Mouse (Mus musculus) neural tube, embryonic 12.5 days (tissue): Measurements from ENCODE around the gene Capn11. TPM values are rescaled to one million over a fixed set of nuclear protein-coding genes. Genes with fewer than 3 reads are reported as not detected.
A peak's percentile ranks its signal among the peaks of the same experiment; 100 is the strongest.

Experiments
- ATAC-seq: fragments of 200-750 bp; cut with Nextera tagmentation; 2 replicates; pipeline ENCODE4 v1.8.0; 2017; ENCODE audit warnings: low read depth, mild to moderate bottlenecking, moderate TSS enrichment, moderate library complexity; ENCODE audit not compliant: low FRiP score
- H3K27ac ChIP-seq: fragments of 300-500 bp; sonication (generic); 2 replicates; pipeline ENCODE4 v1.5.1; 2016
- H3K27me3 ChIP-seq: fragments of 300-500 bp; sonication (generic); replicated peaks from 2 replicates; pipeline ENCODE4 v1.6.1; 2016; ENCODE audit warnings: mild to moderate bottlenecking
- H3K36me3 ChIP-seq: fragments of 300-500 bp; sonication (generic); 2 replicates; pipeline ENCODE4 v1.6.1; 2016; ENCODE audit warnings: mild to moderate bottlenecking
- H3K4me1 ChIP-seq: fragments of 300-500 bp; sonication (generic); 2 replicates; pipeline ENCODE4 v1.6.1; 2016
- H3K4me2 ChIP-seq: fragments of 300-500 bp; sonication (generic); replicated peaks from 2 replicates; pipeline ENCODE4 v1.6.1; 2016; ENCODE audit warnings: mild to moderate bottlenecking
- H3K4me3 ChIP-seq: fragments of 300-500 bp; sonication (generic); 2 replicates; pipeline ENCODE4 v1.5.1; 2016
- H3K9ac ChIP-seq: fragments of 300-500 bp; sonication (generic); 2 replicates; pipeline ENCODE4 v1.6.1; 2016; ENCODE audit warnings: mild to moderate bottlenecking
- H3K9me3 ChIP-seq: fragments of 300-500 bp; sonication (generic); 2 replicates; pipeline ENCODE4 v1.6.1; 2016; ENCODE audit warnings: mild to moderate bottlenecking
- WGBS: fragments of 180-500 bp; shearing (Covaris S2); methylation state at CpG from one replicate; pipeline ENCODE4 v1.1.7; 2016; 5-methylcytosine and 5-hydroxymethylcytosine counted together
- polyA plus RNA-seq: library from polyadenylated mRNA; unstranded; fragments of >200 nt; fragmentation: Nextera tagmentation; extraction: Ambion mirVana; gene quantifications from 2 replicates; pipeline ENCODE4 v1.2.1, GENCODE M21; 2016

The Capn11 gene
- polyA plus RNA-seq, 1 experiment from 2014 or later: 1.1 TPM

- Histone ChIP-seq H3K36me3 (peaks cover 5% of the 10 kb centered on the region; the same call in 1 of the 2 replicates), H3K4me2 (peak overlapping the region; percentile 29), H3K27me3 (peaks cover 22% of the 10 kb centered on the region), H3K4me1 (peaks cover 47% of the 10 kb centered on the region), H3K27ac (no peak overlapping the region), H3K9me3 (no peaks in the 10 kb centered on the region), H3K9ac (0 out of 2 replicates have a peak overlapping the region, but pooled peaks have one; percentile 29), H3K4me3 (no peak overlapping the region)
- no peak for ATAC-seq
- WGBS: 64% methylated on average over 16 of the region's 16 CpGs
Measured at GRCm38 (mm10) chr17:45591701-45592605, 67.2 kb downstream of the Capn11 start.

- H3K9ac ChIP-seq: no peak overlapping the region
- no peak overlapping the region for H3K4me2 ChIP-seq
- H3K4me3 ChIP-seq: no peak overlapping the region
- peaks cover 13% of the 10 kb centered on the region for H3K27me3 ChIP-seq
- H3K27ac ChIP-seq: no peak overlapping the region
- no peaks in the 10 kb centered on the region for H3K9me3 ChIP-seq
- WGBS: 82% methylated on average over 6 of the region's 6 CpGs
- H3K36me3 ChIP-seq: peaks cover 8% of the 10 kb centered on the region; the same call in 1 of the 2 replicates
- no peak for ATAC-seq
- H3K4me1 ChIP-seq: peaks cover 35% of the 10 kb centered on the region
Measured at GRCm38 (mm10) chr17:45590410-45590809, 68.7 kb downstream of the Capn11 start.

- Histone ChIP-seq H3K4me2 (no peak overlapping the region), H3K4me3 (no peak overlapping the region), H3K27ac (no peak overlapping the region), H3K27me3 (peaks cover 9% of the 10 kb centered on the region), H3K36me3 (peaks cover 8% of the 10 kb centered on the region; the same call in 1 of the 2 replicates), H3K9me3 (no peaks in the 10 kb centered on the region), H3K4me1 (peaks cover 33% of the 10 kb centered on the region), H3K9ac (no peak overlapping the region)
- 95% methylated on average over 8 of the region's 8 CpGs for WGBS
- no peak for ATAC-seq
Measured at GRCm38 (mm10) chr17:45589844-45590243, 69.3 kb downstream of the Capn11 start.

GRCm38 (mm10) chr17:45589236-45589635, 69.9 kb downstream of the Capn11 start:
- Histone ChIP-seq H3K36me3 (peaks cover 8% of the 10 kb centered on the region; the same call in 1 of the 2 replicates), H3K9me3 (no peaks in the 10 kb centered on the region), H3K4me1 (peaks cover 33% of the 10 kb centered on the region), H3K27me3 (peaks cover 8% of the 10 kb centered on the region), H3K4me2 (no peak overlapping the region), H3K9ac (no peak overlapping the region), H3K4me3 (no peak overlapping the region), H3K27ac (no peak overlapping the region)
- ATAC-seq: no peak
- 98% methylated on average over 7 of the region's 7 CpGs for WGBS

GRCm38 (mm10) chr17:45588370-45588769, 70.8 kb downstream of the Capn11 start:
- Histone ChIP-seq H3K4me3 (no peak overlapping the region), H3K36me3 (peaks cover 8% of the 10 kb centered on the region; the same call in 1 of the 2 replicates), H3K9ac (no peak overlapping the region), H3K9me3 (no peaks in the 10 kb centered on the region), H3K4me2 (no peak overlapping the region), H3K27me3 (no peaks in the 10 kb centered on the region; the same call in 1 of the 2 replicates), H3K4me1 (peaks cover 26% of the 10 kb centered on the region), H3K27ac (no peak overlapping the region)
- 92% methylated on average over 7 of the region's 7 CpGs for WGBS
- ATAC-seq: no peak

GRCm38 (mm10) chr17:45586449-45586837, 72.7 kb downstream of the Capn11 start:
- no peaks in the 10 kb centered on the region for H3K27me3 ChIP-seq
- 97% methylated on average over 3 of the region's 3 CpGs for WGBS
- no peak overlapping the region for H3K9ac ChIP-seq
- H3K4me1 ChIP-seq: peaks cover 13% of the 10 kb centered on the region; the same call in 1 of the 2 replicates
- no peak overlapping the region for H3K4me2 ChIP-seq
- H3K4me3 ChIP-seq: no peak overlapping the region
- H3K27ac ChIP-seq: no peak overlapping the region
- ATAC-seq: no peak
- H3K9me3 ChIP-seq: no peaks in the 10 kb centered on the region
- peaks cover 8% of the 10 kb centered on the region; the same call in 1 of the 2 replicates for H3K36me3 ChIP-seq

GRCm38 (mm10) chr17:45585725-45586448, 73.2 kb downstream of the Capn11 start:
- Histone ChIP-seq H3K4me3 (no peak overlapping the region), H3K36me3 (peaks cover 8% of the 10 kb centered on the region; the same call in 1 of the 2 replicates), H3K27me3 (no peaks in the 10 kb centered on the region), H3K9ac (no peak overlapping the region), H3K4me2 (no peak overlapping the region), H3K9me3 (no peaks in the 10 kb centered on the region), H3K27ac (no peak overlapping the region), H3K4me1 (peaks cover 16% of the 10 kb centered on the region; the same call in 1 of the 2 replicates)
- WGBS: 82% methylated on average over 23 of the region's 23 CpGs
- ATAC-seq: no peak

- WGBS: 34% methylated on average over 14 of the region's 14 CpGs
- peak; percentile 48; the same call in 1 of the 2 replicates for ATAC-seq
- Histone ChIP-seq H3K4me3 (no peak overlapping the region), H3K4me2 (peak overlapping the region; percentile 18; the same call in 1 of the 2 replicates), H3K4me1 (peaks cover 16% of the 10 kb centered on the region; the same call in 1 of the 2 replicates), H3K27ac (no peak overlapping the region), H3K27me3 (no peaks in the 10 kb centered on the region), H3K9ac (0 out of 2 replicates have a peak overlapping the region, but pooled peaks have one; percentile 5), H3K36me3 (peaks cover 8% of the 10 kb centered on the region; the same call in 1 of the 2 replicates), H3K9me3 (no peaks in the 10 kb centered on the region)
Measured at GRCm38 (mm10) chr17:45584939-45585678, 74.0 kb downstream of the Capn11 start.

- H3K9me3 ChIP-seq: no peaks in the 10 kb centered on the region
- H3K27ac ChIP-seq: no peak overlapping the region
- H3K4me3 ChIP-seq: no peak overlapping the region
- H3K4me2 ChIP-seq: peak overlapping the region; percentile 18; the same call in 1 of the 2 replicates
- peak; percentile 35; the same call in 1 of the 2 replicates for ATAC-seq
- peaks cover 16% of the 10 kb centered on the region; the same call in 1 of the 2 replicates for H3K4me1 ChIP-seq
- whole genome bisulfite sequencing: 46% methylated on average over 12 of the region's 12 CpGs
- no peak overlapping the region; the same call in 1 of the 2 replicates for H3K9ac ChIP-seq
- no peaks in the 10 kb centered on the region for H3K27me3 ChIP-seq
- H3K36me3 ChIP-seq: peaks cover 8% of the 10 kb centered on the region; the same call in 1 of the 2 replicates
Measured at GRCm38 (mm10) chr17:45584096-45584896, 74.8 kb downstream of the Capn11 start.

- no peaks in the 10 kb centered on the region for H3K9me3 ChIP-seq
- no peaks in the 10 kb centered on the region for H3K27me3 ChIP-seq
- no peak overlapping the region for H3K4me2 ChIP-seq
- H3K4me3 ChIP-seq: no peak overlapping the region
- H3K4me1 ChIP-seq: peaks cover 16% of the 10 kb centered on the region; the same call in 1 of the 2 replicates
- H3K36me3 ChIP-seq: peaks cover 8% of the 10 kb centered on the region; the same call in 1 of the 2 replicates
- no peak for ATAC-seq
- H3K9ac ChIP-seq: no peak overlapping the region
- H3K27ac ChIP-seq: no peak overlapping the region
- 78% methylated on average over 6 of the region's 6 CpGs for WGBS
Measured at GRCm38 (mm10) chr17:45582715-45583355, 76.3 kb downstream of the Capn11 start.
